Mouse (Mus musculus): ENCODE results near the gene Arhgef2. TPM values are rescaled to one million over a fixed set of nuclear protein-coding genes. Genes with fewer than 3 reads are reported as not detected.

Arhgef2 gene
- polyA plus RNA-seq, 1 experiment: 164 TPM

GRCm38 (mm10) chr3:88609066-88609465 lies 3.3 kb downstream of the Arhgef2 start:
- peaks cover 3% of the 10 kb centered on the region for H3K4me1 ChIP-seq (replicated peaks; ENCODE audit: control insufficient read depth, insufficient read depth, low read length)
- 98% methylated on average over 4 of the region's 4 CpGs for WGBS
- no peak for DNase-seq
- no peaks in the 10 kb centered on the region for H3K27me3 ChIP-seq (ENCODE audit: control insufficient read depth, insufficient read depth, low read length)
- H3K36me3 ChIP-seq (ENCODE audit: control insufficient read depth, insufficient read depth, low read length): no peaks in the 10 kb centered on the region
- TF ChIP-seq POLR2A (IDR thresholded peaks at IDR 0.05; ENCODE audit: control insufficient read depth, extremely low read depth, insufficient read depth, low read length, poor library complexity) (no peak), CTCF (IDR thresholded peaks at IDR 0.05; ENCODE audit: borderline replicate concordance, control insufficient read depth, extremely low read depth, insufficient read depth, low read length, poor library complexity) (no peak)
- no peak overlapping the region for H3K4me3 ChIP-seq (ENCODE audit: control insufficient read depth, insufficient read depth, low read length)
- H3K27ac ChIP-seq (ENCODE audit: control insufficient read depth, insufficient read depth, low read length): no peak overlapping the region

GRCm38 (mm10) chr3:88614418-88614817 lies 8.7 kb downstream of the Arhgef2 start:
- Histone ChIP-seq H3K27ac (ENCODE audit: control insufficient read depth, insufficient read depth, low read length) (no peak overlapping the region), H3K27me3 (ENCODE audit: control insufficient read depth, insufficient read depth, low read length) (no peaks in the 10 kb centered on the region), H3K4me1 (replicated peaks; ENCODE audit: control insufficient read depth, insufficient read depth, low read length) (no peaks in the 10 kb centered on the region), H3K36me3 (ENCODE audit: control insufficient read depth, insufficient read depth, low read length) (no peaks in the 10 kb centered on the region), H3K4me3 (ENCODE audit: control insufficient read depth, insufficient read depth, low read length) (no peak overlapping the region)
- WGBS: 96% methylated on average over 8 of the region's 8 CpGs
- TF ChIP-seq CTCF (IDR thresholded peaks at IDR 0.05; ENCODE audit: borderline replicate concordance, control insufficient read depth, extremely low read depth, insufficient read depth, low read length, poor library complexity) (no peak), POLR2A (IDR thresholded peaks at IDR 0.05; ENCODE audit: control insufficient read depth, extremely low read depth, insufficient read depth, low read length, poor library complexity) (no peak)
- no peak for DNase-seq

GRCm38 (mm10) chr3:88615117-88615516 lies 9.4 kb downstream of the Arhgef2 start:
- no peaks in the 10 kb centered on the region for H3K27me3 ChIP-seq (ENCODE audit: control insufficient read depth, insufficient read depth, low read length)
- TF ChIP-seq CTCF (IDR thresholded peaks at IDR 0.05; ENCODE audit: borderline replicate concordance, control insufficient read depth, extremely low read depth, insufficient read depth, low read length, poor library complexity): no peak
- WGBS: 72% methylated on average over 5 of the region's 5 CpGs
- peaks cover 6% of the 10 kb centered on the region for H3K4me1 ChIP-seq (replicated peaks; ENCODE audit: control insufficient read depth, insufficient read depth, low read length)
- no peak overlapping the region for H3K27ac ChIP-seq (ENCODE audit: control insufficient read depth, insufficient read depth, low read length)
- DNase-seq: no peak
- H3K36me3 ChIP-seq (ENCODE audit: control insufficient read depth, insufficient read depth, low read length): no peaks in the 10 kb centered on the region
- no peak overlapping the region for H3K4me3 ChIP-seq (ENCODE audit: control insufficient read depth, insufficient read depth, low read length)

DNA sequence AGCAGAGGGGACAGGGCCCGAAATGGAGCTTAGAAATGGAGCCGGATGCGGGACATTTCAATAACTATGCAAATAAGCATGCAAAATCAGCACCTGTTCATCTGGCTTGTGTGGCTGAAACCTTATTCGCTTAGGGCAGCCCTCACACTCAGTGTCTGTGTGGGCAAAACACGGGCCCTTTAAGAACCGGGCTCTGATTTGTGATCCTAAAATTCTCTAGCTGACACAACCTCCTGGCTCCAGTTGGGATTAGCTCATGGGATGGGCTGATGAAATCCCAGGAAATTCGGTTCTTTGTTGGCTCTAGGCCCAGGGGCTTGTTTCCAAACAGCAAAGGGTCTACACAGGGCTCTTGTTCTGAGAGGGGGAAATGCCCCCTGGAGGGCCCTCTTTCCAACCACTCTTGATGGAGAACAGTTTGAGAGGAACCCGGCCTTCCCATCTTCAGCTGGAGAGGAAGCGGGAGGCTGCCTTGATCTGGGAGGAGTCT lies 10.2 kb downstream of the Arhgef2 start:
- TF ChIP-seq CTCF (IDR thresholded peaks at IDR 0.05; ENCODE audit: borderline replicate concordance, control insufficient read depth, extremely low read depth, insufficient read depth, low read length, poor library complexity): no peak
- TF ChIP-seq POLR2A (IDR thresholded peaks at IDR 0.05; ENCODE audit: control insufficient read depth, extremely low read depth, insufficient read depth, low read length, poor library complexity): no peak
- 88% methylated on average over 9 of the region's 9 CpGs for WGBS
- Histone ChIP-seq H3K27ac (ENCODE audit: control insufficient read depth, insufficient read depth, low read length) (no peak overlapping the region), H3K4me3 (ENCODE audit: control insufficient read depth, insufficient read depth, low read length) (no peak overlapping the region), H3K4me1 (replicated peaks; ENCODE audit: control insufficient read depth, insufficient read depth, low read length) (peaks cover 8% of the 10 kb centered on the region), H3K36me3 (ENCODE audit: control insufficient read depth, insufficient read depth, low read length) (no peaks in the 10 kb centered on the region), H3K27me3 (ENCODE audit: control insufficient read depth, insufficient read depth, low read length) (no peaks in the 10 kb centered on the region)
- no peak for DNase-seq

GRCm38 (mm10) chr3:88616951-88617500 lies 11.3 kb downstream of the Arhgef2 start:
- Histone ChIP-seq H3K27me3 (ENCODE audit: control insufficient read depth, insufficient read depth, low read length) (no peaks in the 10 kb centered on the region), H3K4me1 (replicated peaks; ENCODE audit: control insufficient read depth, insufficient read depth, low read length) (peaks cover 8% of the 10 kb centered on the region), H3K4me3 (ENCODE audit: control insufficient read depth, insufficient read depth, low read length) (no peak overlapping the region), H3K36me3 (ENCODE audit: control insufficient read depth, insufficient read depth, low read length) (no peaks in the 10 kb centered on the region), H3K27ac (ENCODE audit: control insufficient read depth, insufficient read depth, low read length) (no peak overlapping the region)
- TF ChIP-seq POLR2A (IDR thresholded peaks at IDR 0.05; ENCODE audit: control insufficient read depth, extremely low read depth, insufficient read depth, low read length, poor library complexity) (no peak), CTCF (IDR thresholded peaks at IDR 0.05; ENCODE audit: borderline replicate concordance, control insufficient read depth, extremely low read depth, insufficient read depth, low read length, poor library complexity) (no peak)
- DNase-seq: no peak
- 88% methylated on average over 3 of the region's 3 CpGs for WGBS

DNA sequence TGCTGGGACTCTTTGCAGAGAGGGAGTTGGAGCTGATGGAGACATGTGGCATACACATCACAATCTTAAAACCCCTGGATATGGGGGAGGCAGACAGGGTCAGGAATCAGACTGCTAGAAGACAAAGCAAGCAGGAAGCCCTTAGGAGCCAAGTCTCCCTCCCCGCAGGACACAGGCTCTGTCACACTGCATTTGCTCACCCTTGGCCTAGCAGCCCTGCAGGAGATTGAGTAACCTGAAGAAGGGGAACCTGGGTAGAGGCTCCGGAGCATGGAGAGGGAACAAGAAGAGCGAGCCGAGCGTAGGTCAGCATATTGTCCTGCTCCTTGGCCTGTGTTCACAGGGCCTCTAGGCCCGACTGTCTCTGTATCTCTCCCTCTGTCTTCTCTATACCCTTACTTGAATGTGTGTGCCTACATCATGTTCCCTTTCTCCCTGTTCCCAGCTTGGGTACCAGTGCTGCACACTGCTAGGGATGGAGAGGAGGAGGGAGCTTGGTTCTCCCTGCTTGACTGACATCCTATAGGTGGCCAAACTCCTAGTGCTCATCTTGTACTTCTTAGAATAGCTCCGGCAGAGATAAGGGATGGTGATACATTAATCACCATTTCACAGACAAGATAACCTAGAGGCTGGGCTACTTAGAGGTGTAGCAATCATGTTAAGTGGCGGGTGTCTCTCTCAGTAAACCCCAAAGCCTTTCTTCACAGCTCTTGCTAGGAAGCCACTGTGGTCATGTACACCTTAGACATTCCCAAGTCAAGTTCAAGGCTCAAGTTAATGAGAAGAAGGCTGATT lies 12.5 kb downstream of the Arhgef2 start:
- no peak overlapping the region for H3K4me3 ChIP-seq (ENCODE audit: control insufficient read depth, insufficient read depth, low read length)
- H3K27ac ChIP-seq (ENCODE audit: control insufficient read depth, insufficient read depth, low read length): no peak overlapping the region
- WGBS: 84% methylated on average over 8 of the region's 8 CpGs
- TF ChIP-seq CTCF (IDR thresholded peaks at IDR 0.05; ENCODE audit: borderline replicate concordance, control insufficient read depth, extremely low read depth, insufficient read depth, low read length, poor library complexity) (no peak), POLR2A (IDR thresholded peaks at IDR 0.05; ENCODE audit: control insufficient read depth, extremely low read depth, insufficient read depth, low read length, poor library complexity) (no peak)
- H3K4me1 ChIP-seq (replicated peaks; ENCODE audit: control insufficient read depth, insufficient read depth, low read length): peaks cover 10% of the 10 kb centered on the region
- no peaks in the 10 kb centered on the region for H3K27me3 ChIP-seq (ENCODE audit: control insufficient read depth, insufficient read depth, low read length)
- no peak for DNase-seq
- H3K36me3 ChIP-seq (ENCODE audit: control insufficient read depth, insufficient read depth, low read length): no peaks in the 10 kb centered on the region
